In the genomic region with DNA sequence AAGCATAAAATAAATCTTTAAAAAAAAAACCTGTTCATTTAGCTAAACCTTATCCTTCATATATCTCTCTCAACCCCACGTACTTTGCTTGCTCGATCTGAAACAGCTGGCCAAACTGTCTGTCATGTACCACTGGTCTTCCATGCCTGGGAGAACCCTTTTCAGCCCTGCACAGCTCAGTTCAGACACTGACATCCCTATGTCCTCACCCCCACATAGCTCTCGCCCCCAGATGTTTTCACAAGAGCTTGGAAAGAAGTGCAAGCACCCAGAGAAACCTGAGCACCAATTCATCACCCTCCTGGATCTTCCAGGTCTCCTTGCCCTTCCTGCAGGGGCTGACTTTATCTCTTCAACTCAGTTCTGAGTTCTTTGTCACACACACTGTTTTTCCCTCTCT, we compare ENCODE assay signal across 26 mouse cellular contexts. TPM values are rescaled to one million over a fixed set of nuclear protein-coding genes. Genes with fewer than 3 reads are reported as not detected.
A peak's percentile ranks its signal among the peaks of the same experiment; 100 is the strongest.
DNase-seq lines count a peak whose midpoint lies in the region; ATAC-seq and TF ChIP-seq lines count a peak whose summit lies in the region.
"Had no signal": no experiment of that assay in that cellular context is flagged by ENCODE, and none has a peak within 500 bp of the region (broad histone marks: within the 10 kb centered on the region; RNA-seq: fewer than 3 reads in every experiment).

No protein-coding gene starts in this region.

- peaks cover 11% of the 10 kb centered on the region for H3K4me1 ChIP-seq in intestine, embryonic 14.5 days (replicated peaks; ENCODE audit: control insufficient read depth, insufficient read depth, low read length)
- H3K4me1 ChIP-seq in intestine, postnatal 0 days (replicated peaks; ENCODE audit: control insufficient read depth, insufficient read depth, low read length): no peaks in the 10 kb centered on the region
- peaks cover 30% of the 10 kb centered on the region for H3K4me1 ChIP-seq in kidney, embryonic 15.5 days
- H3K4me1 ChIP-seq in kidney, postnatal 0 days (replicated peaks; ENCODE audit: insufficient read depth, low read length): 0 out of 2 replicates have a peak, but pooled peaks cover 5% of the 10 kb centered on the region

- peak; percentile 41 for DNase-seq in intestine, embryonic 14.5 days (ENCODE audit: low spot score)
- no peak for DNase-seq in kidney, postnatal 25 days
- peak; percentile 61 for DNase-seq in kidney, postnatal 0 days (ENCODE audit: low spot score)
- DNase-seq in kidney, adult 18-20 months: no peak
- DNase-seq: adrenal gland, adult 8-10 months; adrenal gland, postnatal 14 days; adrenal gland, postnatal 36 days; B cell, adult 2 months; cerebellum, adult 11-12 months; cerebellum, adult 2 months; cerebellum, adult 9-10 months; cerebellum, postnatal 10 days; cerebellum, postnatal 25 days had no signal

- no peak overlapping the region for H3K27ac ChIP-seq in intestine, embryonic 14.5 days (ENCODE audit: low read depth)
- H3K27ac ChIP-seq in intestine, postnatal 0 days (ENCODE audit: low read depth, low read length): no peak overlapping the region
- H3K27ac ChIP-seq in kidney, embryonic 15.5 days: no peak overlapping the region
- no peak overlapping the region for H3K27ac ChIP-seq in kidney, postnatal 0 days
- H3K27ac ChIP-seq: embryonic facial prominence, embryonic 10.5 days; embryonic facial prominence, embryonic 12.5 days; forebrain, embryonic 13.5 days; forebrain, embryonic 15.5 days had no signal

- no peaks in the 10 kb centered on the region for H3K27me3 ChIP-seq in intestine, embryonic 14.5 days (replicated peaks; ENCODE audit: control insufficient read depth, insufficient read depth, low read length)
- no peaks in the 10 kb centered on the region for H3K27me3 ChIP-seq in intestine, postnatal 0 days (replicated peaks; ENCODE audit: control insufficient read depth, insufficient read depth, low read length)
- no peaks in the 10 kb centered on the region for H3K27me3 ChIP-seq in kidney, embryonic 15.5 days
- H3K27me3 ChIP-seq in kidney, postnatal 0 days (ENCODE audit: insufficient read depth, low read length): no peaks in the 10 kb centered on the region
- H3K27me3 ChIP-seq: CH12.LX; embryonic facial prominence, embryonic 12.5 days; forebrain, embryonic 13.5 days; forebrain, embryonic 15.5 days; Patski had no signal

- no peaks in the 10 kb centered on the region for H3K36me3 ChIP-seq in intestine, embryonic 14.5 days (ENCODE audit: control insufficient read depth, insufficient read depth, low read length)
- H3K36me3 ChIP-seq in intestine, postnatal 0 days (ENCODE audit: control insufficient read depth, insufficient read depth): no peaks in the 10 kb centered on the region
- no peaks in the 10 kb centered on the region for H3K36me3 ChIP-seq in kidney, embryonic 15.5 days
- no peaks in the 10 kb centered on the region for H3K36me3 ChIP-seq in kidney, postnatal 0 days (ENCODE audit: insufficient read depth, low read length)
- H3K36me3 ChIP-seq: embryonic facial prominence, embryonic 10.5 days; embryonic facial prominence, embryonic 12.5 days; forebrain, embryonic 15.5 days; G1E had no signal

- no peak overlapping the region for H3K4me2 ChIP-seq in intestine, embryonic 14.5 days (ENCODE audit: low read length)
- no peak overlapping the region for H3K4me2 ChIP-seq in intestine, postnatal 0 days (replicated peaks; ENCODE audit: low read depth)
- H3K4me2 ChIP-seq in kidney, embryonic 15.5 days: no peak overlapping the region
- H3K4me2 ChIP-seq in kidney, postnatal 0 days (ENCODE audit: low read length): no peak overlapping the region
- H3K4me2 ChIP-seq: embryonic facial prominence, embryonic 12.5 days; forebrain, embryonic 13.5 days; forebrain, embryonic 15.5 days had no signal

- no peak for TF ChIP-seq CTCF in intestine, postnatal 0 days (IDR thresholded peaks at IDR 0.05; ENCODE audit: low read depth)
- TF ChIP-seq CTCF in kidney, postnatal 0 days (IDR thresholded peaks at IDR 0.05; ENCODE audit: low read depth): no peak

- no peak overlapping the region for H3K4me3 ChIP-seq in intestine, embryonic 14.5 days (ENCODE audit: low read depth, low read length)
- H3K4me3 ChIP-seq in intestine, postnatal 0 days (ENCODE audit: low read depth, low read length): no peak overlapping the region
- H3K4me3 ChIP-seq in kidney, embryonic 15.5 days (replicated peaks): no peak overlapping the region
- no peak overlapping the region for H3K4me3 ChIP-seq in kidney, postnatal 0 days (replicated peaks; ENCODE audit: low read depth, low read length)
- H3K4me3 ChIP-seq: embryonic facial prominence, embryonic 10.5 days; embryonic facial prominence, embryonic 12.5 days; forebrain, embryonic 13.5 days; forebrain, embryonic 15.5 days had no signal

- ATAC-seq in intestine, embryonic 14.5 days (replicated peaks; ENCODE audit: low FRiP score, low TSS enrichment, low read depth): no peak
- ATAC-seq in intestine, postnatal 0 days: no peak
- peak; percentile 74; the same call in 1 of the 2 replicates for ATAC-seq in kidney, embryonic 15.5 days (replicated peaks; ENCODE audit: low FRiP score)
- no peak for ATAC-seq in kidney, postnatal 0 days (replicated peaks; ENCODE audit: low FRiP score, low read depth)
- ATAC-seq: activated CD4-positive, CD25-positive, alpha-beta regulatory T cell, adult 4 months; CD4-positive, CD25-positive, alpha-beta regulatory T cell, adult 4 months; forebrain, embryonic 13.5 days; forebrain, embryonic 15.5 days; Patski had no signal

- H3K9me3 ChIP-seq in intestine, embryonic 14.5 days (ENCODE audit: control insufficient read depth, low read length): no peaks in the 10 kb centered on the region
- H3K9me3 ChIP-seq in intestine, postnatal 0 days (ENCODE audit: control insufficient read depth): no peaks in the 10 kb centered on the region
- no peaks in the 10 kb centered on the region for H3K9me3 ChIP-seq in kidney, embryonic 15.5 days (replicated peaks)
- H3K9me3 ChIP-seq in kidney, postnatal 0 days (replicated peaks; ENCODE audit: low read length): no peaks in the 10 kb centered on the region
- H3K9me3 ChIP-seq: embryonic facial prominence, embryonic 10.5 days; embryonic facial prominence, embryonic 12.5 days; forebrain, embryonic 13.5 days; forebrain, embryonic 15.5 days; G1E had no signal

- 35% methylated on average over 3 of the region's 3 CpGs for WGBS in intestine, embryonic 14.5 days
- 74% methylated on average over 3 of the region's 3 CpGs for WGBS in intestine, postnatal 0 days
- 23% methylated on average over 3 of the region's 3 CpGs for WGBS in kidney, embryonic 15.5 days
- 34% methylated on average over 3 of the region's 3 CpGs for WGBS in kidney, postnatal 0 days

- H3K9ac ChIP-seq in intestine, embryonic 14.5 days (ENCODE audit: low read length): no peak overlapping the region
- H3K9ac ChIP-seq in intestine, postnatal 0 days (ENCODE audit: low read depth, low read length): no peak overlapping the region
- H3K9ac ChIP-seq in kidney, embryonic 15.5 days: no peak overlapping the region
- H3K9ac ChIP-seq in kidney, postnatal 0 days (ENCODE audit: low read depth, low read length): no peak overlapping the region
- H3K9ac ChIP-seq: embryonic facial prominence, embryonic 12.5 days; forebrain, embryonic 13.5 days; forebrain, embryonic 15.5 days had no signal

RNA-seq across cellular contexts. Expression of a gene that starts 36.9 kb away (rescaled TPM):
- polyA plus RNA-seq in intestine, embryonic 14.5 days (2014; fragmentation: Nextera tagmentation; extraction: Ambion mirVana): 1.2 and 1.4 TPM in 2 replicates
- 0.37 and 0.52 TPM in 2 replicates for polyA plus RNA-seq in intestine, postnatal 0 days (2015; fragmentation: Nextera tagmentation; extraction: Ambion mirVana)
- 0.64 and 0.81 TPM in 2 replicates for polyA plus RNA-seq in kidney, embryonic 15.5 days (2015; fragmentation: Nextera tagmentation; extraction: Ambion mirVana)
- polyA plus RNA-seq in kidney, postnatal 0 days (2015; fragmentation: Nextera tagmentation; extraction: Ambion mirVana): 0.33 and 0.64 TPM in 2 replicates
- polyA plus RNA-seq: activated CD4-positive, CD25-positive, alpha-beta regulatory T cell, adult 4 months; CD4-positive, CD25-positive, alpha-beta regulatory T cell, adult 4 months; cortical plate, adult 2 months; forebrain, embryonic 11.5 days; forebrain, embryonic 13.5 days; forebrain, embryonic 15.5 days; G1E had no signal

RNA-seq across cellular contexts. Expression of a gene that starts 43.5 kb away (rescaled TPM):
- polyA plus RNA-seq in intestine, embryonic 14.5 days (2014; fragmentation: Nextera tagmentation; extraction: Ambion mirVana): 10.1 and 10.8 TPM in 2 replicates
- polyA plus RNA-seq in intestine, postnatal 0 days (2015; fragmentation: Nextera tagmentation; extraction: Ambion mirVana): 3.3 TPM in 2 replicates
- polyA plus RNA-seq in kidney, embryonic 15.5 days (2015; fragmentation: Nextera tagmentation; extraction: Ambion mirVana): 2.2 and 3.6 TPM in 2 replicates
- 2.3 and 2.4 TPM in 2 replicates for polyA plus RNA-seq in kidney, postnatal 0 days (2015; fragmentation: Nextera tagmentation; extraction: Ambion mirVana)
- polyA plus RNA-seq: activated CD4-positive, CD25-positive, alpha-beta regulatory T cell, adult 4 months; CD4-positive, CD25-positive, alpha-beta regulatory T cell, adult 4 months; cortical plate, adult 2 months; forebrain, embryonic 11.5 days; forebrain, embryonic 13.5 days; forebrain, embryonic 15.5 days; G1E had no signal

RNA-seq across cellular contexts. Expression of a gene that starts 56.1 kb away (rescaled TPM):
- 2.5 and 2.8 TPM in 2 replicates for polyA plus RNA-seq in intestine, embryonic 14.5 days (2014; fragmentation: Nextera tagmentation; extraction: Ambion mirVana)
- polyA plus RNA-seq in intestine, postnatal 0 days (2015; fragmentation: Nextera tagmentation; extraction: Ambion mirVana): 0.61 and 0.97 TPM in 2 replicates
- polyA plus RNA-seq in kidney, embryonic 15.5 days (2015; fragmentation: Nextera tagmentation; extraction: Ambion mirVana): 2.1 and 2.4 TPM in 2 replicates
- 1.3 TPM in 2 replicates for polyA plus RNA-seq in kidney, postnatal 0 days (2015; fragmentation: Nextera tagmentation; extraction: Ambion mirVana)
- polyA plus RNA-seq: activated CD4-positive, CD25-positive, alpha-beta regulatory T cell, adult 4 months; CD4-positive, CD25-positive, alpha-beta regulatory T cell, adult 4 months; cortical plate, adult 2 months; forebrain, embryonic 11.5 days; forebrain, embryonic 13.5 days; forebrain, embryonic 15.5 days; G1E had no signal

Comparison
In these comparisons a context has a peak if more than half of its experiments do, and no peak if none do; other contexts are left out.
1. DNase-seq: peak in intestine, embryonic 14.5 days (single experiment) and kidney, postnatal 0 days (single experiment); none in kidney, postnatal 25 days (0 of 2) and kidney, adult 18-20 months (single experiment).